Mouse (Mus musculus): ENCODE measurements around the gene Gdf10.

- TF ChIP-seq GATA1 (IDR thresholded peaks at IDR 0.05; ENCODE audit: borderline replicate concordance, low read length) = no peak
- TF ChIP-seq FLI1 (IDR thresholded peaks at IDR 0.05; ENCODE audit: low read length) = no peak
Measured at GRCm38 (mm10) chr14:33914206-33914605, 9.2 kb upstream of the Gdf10 start.
